Mouse (Mus musculus): ENCODE measurements at regions not wholly inside any gene's neighbourhood (a gene's known extent, or its start where the extent isn't known, plus 50 kb on each side); places are given as distances from the start of the nearest gene placed in this dataset.
"Not testable (repeated sequence)": the region's sequence is repeated elsewhere in the genome, so short reads cannot be mapped to it uniquely, and the experiment has no call there.

DNA sequence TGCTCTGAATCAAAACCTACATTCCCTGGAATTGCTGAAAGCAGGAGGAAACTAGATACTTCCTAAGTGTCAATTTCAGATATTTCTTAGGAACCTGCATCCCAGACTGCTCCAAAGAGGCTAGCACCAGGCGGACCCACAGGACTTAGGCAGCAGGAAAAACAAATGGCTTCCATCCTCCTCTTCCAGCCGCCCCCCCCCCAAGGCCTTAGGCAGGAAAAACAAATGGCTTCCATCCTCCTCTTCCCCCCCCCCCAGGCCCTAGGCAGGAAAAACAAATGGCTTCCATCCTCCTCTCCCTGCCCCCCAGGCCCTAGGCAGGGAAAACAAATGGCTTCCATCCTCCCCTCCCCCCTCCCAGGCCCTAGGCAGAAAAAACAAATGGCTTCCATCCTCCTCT, 64.5 kb upstream of the Nap1l2 start:
- H3K27ac ChIP-seq (ENCODE audit: insufficient read depth, low read length), result peak overlapping the region; percentile 98
- H3K27me3 ChIP-seq (ENCODE audit: control insufficient read depth, insufficient read depth, low read length, poor library complexity, severe bottlenecking), result no peaks in the 10 kb centered on the region
- no peaks in the 10 kb centered on the region for H3K4me1 ChIP-seq (ENCODE audit: control insufficient read depth, insufficient read depth, low read length)
- no peak overlapping the region for H3K4me3 ChIP-seq (ENCODE audit: low read depth, low read length)
- peak overlapping the region; percentile 78 for H3K9ac ChIP-seq (ENCODE audit: low read depth, poor library complexity, severe bottlenecking)
- TF ChIP-seq CTCF (IDR thresholded peaks at IDR 0.05; ENCODE audit: low read depth, low read length) (no peak), POLR2A (IDR thresholded peaks at IDR 0.05; ENCODE audit: insufficient read depth, low read length) (no peak), EP300 (IDR thresholded peaks at IDR 0.05; ENCODE audit: insufficient read depth, low read depth, low read length) (no peak)
- H3K9me3 ChIP-seq (replicated peaks; ENCODE audit: control insufficient read depth, insufficient read depth, low read length, poor library complexity, severe bottlenecking), result no peaks in the 10 kb centered on the region; the same call in 1 of the 2 replicates
- no peaks in the 10 kb centered on the region for H3K36me3 ChIP-seq (ENCODE audit: control insufficient read depth, insufficient read depth, low read length, poor library complexity, severe bottlenecking)

DNA sequence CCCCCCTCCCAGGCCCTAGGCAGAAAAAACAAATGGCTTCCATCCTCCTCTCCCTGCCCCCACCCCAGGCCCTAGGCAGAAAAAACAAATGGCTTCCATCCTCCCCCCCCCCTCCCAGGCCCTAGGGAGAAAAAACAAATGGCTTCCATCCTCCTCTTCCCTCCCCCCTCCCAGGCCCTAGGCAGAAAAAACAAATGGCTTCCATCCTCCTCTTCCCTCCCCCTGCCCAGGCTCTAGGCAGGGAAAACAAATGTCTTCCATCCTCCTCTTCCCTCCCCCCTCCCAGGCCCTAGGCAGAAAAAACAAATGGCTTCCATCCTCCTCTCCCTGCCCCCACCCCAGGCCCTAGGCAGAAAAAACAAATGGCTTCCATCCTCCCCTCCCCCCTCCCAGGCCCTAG, 65.0 kb upstream of the Nap1l2 start:
- H3K9ac ChIP-seq (ENCODE audit: low read depth, poor library complexity, severe bottlenecking); H3K27ac ChIP-seq (ENCODE audit: insufficient read depth, low read length); H3K36me3 ChIP-seq (ENCODE audit: control insufficient read depth, insufficient read depth, low read length, poor library complexity, severe bottlenecking); H3K4me3 ChIP-seq (ENCODE audit: low read depth, low read length); H3K9me3 ChIP-seq (replicated peaks; ENCODE audit: control insufficient read depth, insufficient read depth, low read length, poor library complexity, severe bottlenecking); H3K27me3 ChIP-seq (ENCODE audit: control insufficient read depth, insufficient read depth, low read length, poor library complexity, severe bottlenecking); H3K4me1 ChIP-seq (ENCODE audit: control insufficient read depth, insufficient read depth, low read length): not testable (repeated sequence)
- 0 out of 2 replicates have a peak, but pooled peaks have one; percentile 11 for TF ChIP-seq EP300 (IDR thresholded peaks at IDR 0.05; ENCODE audit: insufficient read depth, low read depth, low read length)

DNA sequence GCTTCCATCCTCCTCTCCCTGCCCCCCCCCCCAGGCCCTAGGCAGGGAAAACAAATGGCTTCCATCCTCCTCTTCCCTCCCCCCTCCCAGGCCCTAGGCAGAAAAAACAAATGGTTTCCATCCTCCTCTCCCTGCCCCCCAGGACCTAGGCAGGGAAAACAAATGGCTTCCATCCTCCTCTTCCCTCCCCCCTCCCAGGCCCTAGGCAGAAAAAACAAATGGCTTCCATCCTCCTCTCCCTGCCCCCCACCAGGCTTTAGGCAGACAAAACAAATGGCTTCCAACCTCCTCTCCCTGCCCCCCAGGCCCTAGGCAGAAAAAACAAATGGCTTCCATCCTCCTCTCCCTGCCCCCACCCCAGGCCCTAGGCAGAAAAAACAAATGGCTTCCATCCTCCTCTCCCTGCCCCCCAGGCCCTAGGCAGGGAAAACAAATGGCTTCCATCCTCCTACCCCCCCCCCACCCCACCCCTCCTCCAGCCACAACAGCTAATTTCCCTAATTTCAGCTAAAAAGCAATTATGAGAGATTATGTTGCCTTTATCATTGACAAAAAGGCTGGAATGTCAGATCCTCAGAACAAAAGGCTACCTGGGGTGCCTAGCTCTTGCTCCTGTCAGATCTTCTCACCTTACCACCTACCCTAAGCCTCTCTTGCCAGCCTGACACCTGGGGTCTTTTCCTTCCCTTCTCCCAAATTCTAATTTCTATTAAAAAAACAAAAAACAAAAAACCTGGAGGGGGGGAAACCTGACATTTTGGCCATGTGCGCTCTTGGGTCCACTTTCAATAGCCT, 65.8 kb upstream of the Nap1l2 start:
- not testable (repeated sequence) for H3K36me3 ChIP-seq (ENCODE audit: control insufficient read depth, insufficient read depth, low read length, poor library complexity, severe bottlenecking); H3K9me3 ChIP-seq (replicated peaks; ENCODE audit: control insufficient read depth, insufficient read depth, low read length, poor library complexity, severe bottlenecking); H3K4me3 ChIP-seq (ENCODE audit: low read depth, low read length); H3K27me3 ChIP-seq (ENCODE audit: control insufficient read depth, insufficient read depth, low read length, poor library complexity, severe bottlenecking); H3K4me1 ChIP-seq (ENCODE audit: control insufficient read depth, insufficient read depth, low read length)
- Histone ChIP-seq H3K9ac (ENCODE audit: low read depth, poor library complexity, severe bottlenecking) (peak overlapping the region; percentile 2; the same call in 1 of the 2 replicates), H3K27ac (ENCODE audit: insufficient read depth, low read length) (peak overlapping the region; percentile 97)
- peak; percentile 32; the same call in 1 of the 2 replicates for TF ChIP-seq EP300 (IDR thresholded peaks at IDR 0.05; ENCODE audit: insufficient read depth, low read depth, low read length)

DNA sequence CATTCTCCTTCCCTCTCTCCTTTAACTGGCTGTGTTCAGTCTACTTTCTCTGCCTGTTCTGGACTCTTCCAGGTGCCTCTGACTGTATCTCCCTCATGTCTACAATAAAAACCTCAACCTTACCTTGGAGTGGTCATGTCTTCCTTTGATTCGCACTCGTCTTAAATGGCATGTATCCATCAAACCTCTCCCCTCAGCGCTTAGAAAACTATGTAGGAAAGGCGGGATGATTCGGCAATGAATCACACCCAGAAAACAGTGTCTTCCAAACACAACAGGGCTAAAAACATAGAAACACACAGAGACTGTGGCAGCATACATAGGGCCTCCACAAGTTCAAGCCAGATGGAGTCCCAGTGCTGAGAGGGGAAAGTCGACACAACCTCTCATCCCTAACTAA, 66.4 kb upstream of the Nap1l2 start:
- Histone ChIP-seq H3K4me1 (ENCODE audit: control insufficient read depth, insufficient read depth, low read length) (no peaks in the 10 kb centered on the region), H3K9me3 (replicated peaks; ENCODE audit: control insufficient read depth, insufficient read depth, low read length, poor library complexity, severe bottlenecking) (no peaks in the 10 kb centered on the region), H3K4me3 (ENCODE audit: low read depth, low read length) (no peak overlapping the region), H3K27me3 (ENCODE audit: control insufficient read depth, insufficient read depth, low read length, poor library complexity, severe bottlenecking) (no peaks in the 10 kb centered on the region), H3K9ac (ENCODE audit: low read depth, poor library complexity, severe bottlenecking) (peak overlapping the region; percentile 2; the same call in 1 of the 2 replicates), H3K36me3 (ENCODE audit: control insufficient read depth, insufficient read depth, low read length, poor library complexity, severe bottlenecking) (no peaks in the 10 kb centered on the region), H3K27ac (ENCODE audit: insufficient read depth, low read length) (peak overlapping the region; percentile 97)
- no peak for TF ChIP-seq CTCF (IDR thresholded peaks at IDR 0.05; ENCODE audit: low read depth, low read length)
- no peak for TF ChIP-seq EP300 (IDR thresholded peaks at IDR 0.05; ENCODE audit: insufficient read depth, low read depth, low read length)
- TF ChIP-seq POLR2A (IDR thresholded peaks at IDR 0.05; ENCODE audit: insufficient read depth, low read length), result no peak

DNA sequence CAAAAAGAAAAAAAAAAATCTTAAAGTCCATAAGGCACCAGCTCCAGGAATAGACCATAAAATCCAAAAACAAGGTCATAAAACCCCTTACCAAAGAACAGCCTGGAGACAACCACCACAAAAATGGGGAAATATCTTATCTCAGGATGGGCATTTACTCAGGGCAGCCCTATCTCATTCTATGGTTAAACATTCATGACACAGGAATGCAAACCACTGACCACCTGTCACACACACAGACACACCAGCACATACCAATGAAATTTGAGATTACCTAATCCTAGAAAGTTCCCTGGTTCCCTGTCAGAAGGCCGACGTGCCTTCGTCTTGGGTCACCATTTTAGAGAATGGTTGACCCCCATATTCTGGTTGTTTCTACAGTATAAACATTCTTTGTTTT, 66.3 kb upstream of the Cdx4 start:
- H3K9me3 ChIP-seq (replicated peaks; ENCODE audit: control insufficient read depth, insufficient read depth, low read length, poor library complexity, severe bottlenecking), result no peaks in the 10 kb centered on the region
- no peak overlapping the region for H3K9ac ChIP-seq (ENCODE audit: low read depth, poor library complexity, severe bottlenecking)
- H3K4me3 ChIP-seq (ENCODE audit: low read depth, low read length), result no peak overlapping the region
- H3K27me3 ChIP-seq (ENCODE audit: control insufficient read depth, insufficient read depth, low read length, poor library complexity, severe bottlenecking), result no peaks in the 10 kb centered on the region
- H3K4me1 ChIP-seq (ENCODE audit: control insufficient read depth, insufficient read depth, low read length), result no peaks in the 10 kb centered on the region
- peak overlapping the region; percentile 56; the same call in 1 of the 2 replicates for H3K27ac ChIP-seq (ENCODE audit: insufficient read depth, low read length)
- no peaks in the 10 kb centered on the region for H3K36me3 ChIP-seq (ENCODE audit: control insufficient read depth, insufficient read depth, low read length, poor library complexity, severe bottlenecking)
- TF ChIP-seq EP300 (IDR thresholded peaks at IDR 0.05; ENCODE audit: insufficient read depth, low read depth, low read length), result no peak
- no peak for TF ChIP-seq CTCF (IDR thresholded peaks at IDR 0.05; ENCODE audit: low read depth, low read length)
- TF ChIP-seq POLR2A (IDR thresholded peaks at IDR 0.05; ENCODE audit: insufficient read depth, low read length), result no peak

DNA sequence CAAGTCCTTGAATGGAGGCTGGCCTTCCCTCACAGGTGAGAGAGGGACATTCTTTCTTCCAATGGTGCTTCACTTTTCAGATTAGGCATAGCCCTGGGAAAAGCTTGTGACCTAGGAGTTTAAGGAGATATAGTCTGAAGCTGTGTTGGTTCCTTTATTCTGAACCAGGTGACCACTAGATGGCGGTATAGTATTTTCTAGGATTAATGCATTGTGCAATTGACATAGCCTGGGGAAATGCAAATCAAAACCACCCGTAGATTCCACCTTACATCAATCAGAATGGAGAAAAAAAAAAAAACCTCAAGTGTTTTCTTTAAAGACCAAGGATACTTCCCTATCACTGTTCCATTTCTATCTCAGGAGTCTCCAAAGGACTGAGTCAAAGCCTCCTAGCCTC, 61.3 kb upstream of the Cdx4 start:
- Histone ChIP-seq H3K27me3 (ENCODE audit: control insufficient read depth, insufficient read depth, low read length, poor library complexity, severe bottlenecking) (no peaks in the 10 kb centered on the region), H3K36me3 (ENCODE audit: control insufficient read depth, insufficient read depth, low read length, poor library complexity, severe bottlenecking) (no peaks in the 10 kb centered on the region), H3K9ac (ENCODE audit: low read depth, poor library complexity, severe bottlenecking) (no peak overlapping the region), H3K27ac (ENCODE audit: insufficient read depth, low read length) (no peak overlapping the region), H3K9me3 (replicated peaks; ENCODE audit: control insufficient read depth, insufficient read depth, low read length, poor library complexity, severe bottlenecking) (no peaks in the 10 kb centered on the region), H3K4me1 (ENCODE audit: control insufficient read depth, insufficient read depth, low read length) (no peaks in the 10 kb centered on the region), H3K4me3 (ENCODE audit: low read depth, low read length) (no peak overlapping the region)
- TF ChIP-seq EP300 (IDR thresholded peaks at IDR 0.05; ENCODE audit: insufficient read depth, low read depth, low read length), result no peak
